Mouse (Mus musculus): ENCODE measurements around the gene Dctd.

The Dctd gene

GRCm38 (mm10) chr8:48098792-48099191 is at the start of gene Dctd:
Gene Dctd (plus strand): TSS chr8:48099092.
- DNase-seq: no peak

GRCm38 (mm10) chr8:48053611-48054010 is 45.3 kb upstream of the Dctd start:
- DNase-seq: no peak

GRCm38 (mm10) chr8:48063526-48064072 is 35.3 kb upstream of the Dctd start:
- no peak for DNase-seq

- no peak for DNase-seq
Observed at GRCm38 (mm10) chr8:48074149-48074548, 24.7 kb upstream of the Dctd start.

GRCm38 (mm10) chr8:48082343-48082742 is 16.5 kb upstream of the Dctd start:
- no peak for DNase-seq

GRCm38 (mm10) chr8:48090661-48091060 is 8.2 kb upstream of the Dctd start:
- no peak for DNase-seq

- DNase-seq: no peak
Observed at GRCm38 (mm10) chr8:48095378-48095777, 3.5 kb upstream of the Dctd start.

- peak; percentile 73 for DNase-seq
Observed at GRCm38 (mm10) chr8:48097131-48097794, 1.6 kb upstream of the Dctd start.

GRCm38 (mm10) chr8:48098081-48098639 is 732 bp upstream of the Dctd start:
- DNase-seq: no peak

GRCm38 (mm10) chr8:48100100-48100787 is 1.4 kb downstream of the Dctd start:
- DNase-seq: no peak

GRCm38 (mm10) chr8:48109373-48109855 is 10.5 kb downstream of the Dctd start:
- DNase-seq: peak; percentile 9

GRCm38 (mm10) chr8:48109856-48110780 is 11.2 kb downstream of the Dctd start:
- DNase-seq: peak; percentile 26

- DNase-seq: peak; percentile 14
Observed at GRCm38 (mm10) chr8:48114591-48114990, 15.7 kb downstream of the Dctd start.

GRCm38 (mm10) chr8:48122991-48123390 is 24.1 kb downstream of the Dctd start:
- DNase-seq: no peak

- no peak for DNase-seq
Observed at GRCm38 (mm10) chr8:48124857-48125256, 26.0 kb downstream of the Dctd start.

GRCm38 (mm10) chr8:48126954-48127353 is 28.1 kb downstream of the Dctd start:
- DNase-seq: no peak

GRCm38 (mm10) chr8:48130266-48130665 is 31.4 kb downstream of the Dctd start:
- no peak for DNase-seq

GRCm38 (mm10) chr8:48133321-48133720 is 34.4 kb downstream of the Dctd start:
- no peak for DNase-seq

- no peak for DNase-seq
Observed at GRCm38 (mm10) chr8:48136804-48137650, 38.1 kb downstream of the Dctd start.

GRCm38 (mm10) chr8:48137651-48137937 is 38.7 kb downstream of the Dctd start:
- DNase-seq: no peak

GRCm38 (mm10) chr8:48141023-48141422 is 42.1 kb downstream of the Dctd start:
- DNase-seq: no peak

GRCm38 (mm10) chr8:48145766-48146165 is 46.9 kb downstream of the Dctd start:
- DNase-seq: no peak

Measured in cerebellum, adult 9-10 months (tissue).